Mouse (Mus musculus) MEL-GATA-1-ER (cell line): ENCODE results near the gene Farsa.
A peak's percentile ranks its signal among the peaks of the same experiment; 100 is the strongest.

Source experiments
- DNase-seq: peaks from one replicate; pipeline ENCODE4 v3.0.0-alpha.2; 2012; ENCODE audit warnings: low read depth; ENCODE audit errors: extremely low read depth

Farsa gene

DNA sequence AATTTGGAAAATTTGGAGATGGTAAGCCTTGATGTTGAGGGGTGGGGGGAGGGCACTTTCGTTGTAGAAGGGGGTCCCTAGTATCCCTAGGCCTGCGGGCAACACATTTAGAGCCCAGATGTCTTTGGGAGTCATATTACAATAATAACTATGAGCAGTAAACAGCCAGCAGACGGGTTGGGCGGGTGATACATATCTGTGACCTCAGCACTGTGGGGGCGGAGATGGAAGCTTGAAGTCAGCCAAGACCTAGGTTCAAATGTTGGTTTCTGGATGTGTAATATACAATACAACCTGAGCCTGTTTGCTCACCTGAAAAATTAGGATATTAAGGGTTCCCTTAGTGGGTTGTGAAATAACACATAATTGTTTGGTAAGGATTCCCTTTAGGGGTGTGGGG is 53.2 kb downstream of the Farsa start:
- no peak for DNase-seq

DNA sequence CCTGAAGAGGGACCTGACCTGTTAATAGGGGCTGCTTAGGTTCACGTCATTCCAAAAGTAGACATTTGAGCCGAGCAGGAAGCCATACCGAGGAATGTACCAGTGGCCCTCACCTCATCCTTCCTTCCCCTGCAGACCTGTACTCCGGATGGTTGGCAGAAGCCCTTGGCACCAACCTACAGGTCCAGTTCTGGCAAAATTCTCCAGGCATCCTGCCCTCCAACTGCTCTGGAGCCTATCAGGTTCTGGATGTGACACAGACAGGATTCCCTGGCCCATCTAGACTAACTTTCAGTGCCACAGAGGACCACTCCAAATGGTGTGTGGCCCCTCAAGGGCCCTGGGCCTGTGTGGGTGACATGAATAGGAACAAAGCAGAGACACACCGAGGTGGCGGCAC is 53.8 kb downstream of the Farsa start:
- no peak for DNase-seq

DNA sequence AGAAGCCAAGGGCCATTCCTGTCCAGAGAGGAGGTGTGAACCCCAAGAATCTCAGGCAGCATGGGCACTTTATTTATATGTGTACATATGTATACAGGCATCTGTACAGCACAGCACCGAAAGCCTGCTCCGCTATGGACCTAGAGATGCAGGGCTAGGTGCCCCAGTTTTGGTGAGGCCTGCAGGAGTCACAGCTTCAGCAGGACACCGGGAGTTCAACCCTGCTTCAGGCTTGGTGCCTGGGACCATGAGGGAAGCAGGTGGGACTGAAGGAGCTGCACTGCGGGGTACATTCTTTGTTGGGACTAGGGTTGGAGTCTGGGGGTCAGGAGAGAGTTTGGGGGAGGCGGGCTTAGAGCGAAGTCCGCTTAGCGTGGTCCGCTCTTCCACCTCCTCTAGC is 55.1 kb downstream of the Farsa start:
- no peak for DNase-seq

DNA sequence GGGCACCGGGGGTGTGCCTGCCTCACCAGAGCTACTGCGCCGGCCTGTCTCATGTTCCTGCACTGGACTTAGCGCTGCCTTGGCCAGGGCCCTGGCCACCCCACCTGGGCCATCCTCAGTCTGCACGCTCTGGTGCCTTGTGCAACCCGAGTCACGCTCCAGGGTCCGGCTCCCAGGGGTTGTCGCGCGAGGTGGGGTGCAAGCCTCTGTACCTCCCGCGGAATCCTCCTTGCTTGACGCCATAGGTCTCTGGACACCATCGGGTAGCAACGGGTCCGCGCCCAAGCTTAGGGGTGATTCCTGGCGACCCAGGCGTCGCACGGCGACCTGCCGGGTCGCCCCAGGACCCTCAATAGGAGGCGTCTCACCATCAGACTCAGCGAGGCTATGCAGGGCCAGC is 55.6 kb downstream of the Farsa start:
- no peak for DNase-seq

DNA sequence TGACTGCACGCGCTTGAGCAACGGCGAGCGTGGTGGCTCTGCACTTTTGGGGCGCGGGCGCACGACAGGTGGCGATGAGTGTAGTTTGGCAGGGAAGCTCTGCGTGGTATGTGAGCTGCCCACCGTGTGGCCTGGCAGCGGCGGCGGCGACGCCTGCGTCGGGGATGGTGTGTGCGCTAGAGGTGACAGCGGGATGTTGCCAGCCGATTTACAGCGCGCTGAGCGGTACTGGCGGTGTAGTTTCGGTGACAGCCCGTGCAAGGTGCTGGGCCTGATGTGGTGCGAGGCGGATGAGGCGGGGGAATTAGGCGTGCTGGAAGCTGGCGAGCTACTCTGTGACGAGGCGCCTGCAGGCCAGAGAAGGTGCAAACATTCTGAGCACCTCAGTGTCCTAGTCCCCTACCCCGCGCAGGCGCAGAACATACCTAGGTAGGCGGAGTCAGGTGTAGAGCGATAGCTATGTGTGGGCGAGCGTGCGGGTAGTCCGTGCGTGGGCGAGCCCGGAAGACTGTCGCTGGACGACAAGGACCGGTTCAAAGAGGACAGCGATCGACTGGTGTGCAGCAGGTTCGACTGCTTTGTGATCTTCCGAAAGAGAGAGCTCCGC is 56.2 kb downstream of the Farsa start:
- DNase-seq: no peak

DNA sequence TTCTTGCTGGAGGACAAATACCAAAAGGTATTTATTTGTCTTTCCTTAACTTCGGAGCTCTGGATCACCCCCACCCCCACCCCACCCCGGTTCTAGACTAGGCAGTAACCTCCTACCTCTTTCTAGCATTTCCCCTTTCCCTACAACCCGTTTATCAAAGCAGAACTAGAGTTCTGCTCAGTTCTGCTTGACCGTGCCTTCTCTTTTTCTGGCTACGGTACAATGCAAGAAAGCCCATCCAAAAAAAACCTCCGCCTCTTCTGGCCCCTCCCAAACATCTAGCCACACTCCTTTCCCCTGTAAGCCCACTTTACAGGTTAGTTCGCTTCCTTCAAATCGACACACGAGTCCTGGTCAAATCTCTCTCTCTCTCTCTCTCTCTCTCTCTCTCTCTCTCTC is 56.7 kb downstream of the Farsa start:
- peak; percentile 76 for DNase-seq

DNA sequence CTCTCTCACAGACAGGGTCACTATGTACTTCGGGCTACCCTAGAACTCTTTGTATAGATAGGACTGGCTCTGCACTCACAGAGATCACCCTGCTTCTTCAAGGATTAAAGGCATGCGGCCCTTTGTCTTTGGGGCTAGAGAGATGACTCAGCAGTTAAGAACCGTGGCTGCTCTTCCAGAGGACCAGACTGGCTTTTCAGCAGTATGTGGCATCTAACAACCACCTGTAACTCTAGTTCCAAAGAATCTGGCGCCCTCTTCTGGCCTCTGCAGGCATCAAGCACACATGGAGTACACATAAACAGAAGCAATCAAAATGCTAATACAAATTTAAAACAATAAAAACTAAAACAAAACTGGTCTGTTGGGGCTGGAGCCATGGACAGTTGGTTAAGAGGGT is 57.2 kb downstream of the Farsa start:
- peak; percentile 84 for DNase-seq

DNA sequence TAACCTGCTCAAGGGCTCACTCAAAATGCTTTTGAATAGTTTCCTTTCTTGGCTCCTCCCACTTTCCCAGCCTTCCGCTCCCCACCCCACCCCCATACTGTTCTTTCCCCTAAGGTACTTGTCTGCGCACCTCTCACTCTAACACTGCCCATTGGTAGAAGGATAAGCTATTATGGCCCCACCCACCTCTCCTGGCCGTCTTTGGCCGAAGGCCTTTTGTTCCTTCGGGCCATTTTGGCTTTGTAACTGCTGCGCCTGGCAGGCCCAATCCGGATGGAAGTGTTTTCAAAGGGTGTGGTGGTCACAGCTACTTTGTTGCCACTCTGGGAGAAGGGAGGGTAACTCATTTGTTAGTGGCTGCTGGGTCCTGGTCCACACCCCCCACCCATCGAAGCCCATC is 58.5 kb downstream of the Farsa start:
- no peak for DNase-seq

DNA sequence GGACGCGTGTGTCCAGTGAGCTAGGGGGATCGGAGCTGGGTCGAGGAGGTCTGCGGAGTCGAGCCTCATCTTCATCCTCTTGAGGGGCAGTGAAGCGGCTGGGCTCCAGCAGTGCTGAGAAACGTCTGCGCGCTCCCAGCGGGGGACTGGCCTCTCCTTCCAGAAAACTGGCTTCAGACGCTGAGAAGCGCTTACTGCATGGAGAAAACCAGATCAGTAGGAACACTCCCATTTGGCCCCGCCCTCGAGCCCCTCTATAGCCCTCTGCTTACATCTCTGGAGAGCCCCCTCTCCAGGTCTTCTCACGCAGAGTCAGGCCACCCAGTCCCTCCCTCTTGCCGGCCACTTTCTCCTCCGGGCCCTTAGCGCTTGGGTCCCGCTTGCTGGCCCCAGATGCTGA is 61.0 kb downstream of the Farsa start:
- DNase-seq: no peak

DNA sequence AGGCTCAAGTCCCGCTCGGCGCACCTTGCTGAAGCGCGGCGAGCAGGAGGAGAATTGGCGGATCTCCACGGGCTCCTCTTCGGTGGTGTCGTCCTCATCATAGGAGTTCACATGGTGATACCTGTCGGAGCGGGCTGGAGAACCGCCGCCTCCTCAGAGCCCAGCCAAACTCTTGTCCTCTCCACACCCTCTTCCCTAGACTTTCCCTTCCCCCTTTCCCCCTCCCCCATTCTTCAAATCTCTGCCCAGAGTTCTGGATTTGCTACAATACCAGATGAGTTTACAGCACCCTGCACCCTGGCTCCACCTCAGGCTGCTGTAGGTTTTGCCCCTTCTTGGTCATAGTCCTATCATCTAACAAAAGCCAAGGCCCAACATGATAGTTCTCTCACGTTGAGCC is 61.9 kb downstream of the Farsa start:
- DNase-seq: no peak
